Comparison of ENCODE assay signal across 25 mouse cellular contexts in the genomic region with DNA sequence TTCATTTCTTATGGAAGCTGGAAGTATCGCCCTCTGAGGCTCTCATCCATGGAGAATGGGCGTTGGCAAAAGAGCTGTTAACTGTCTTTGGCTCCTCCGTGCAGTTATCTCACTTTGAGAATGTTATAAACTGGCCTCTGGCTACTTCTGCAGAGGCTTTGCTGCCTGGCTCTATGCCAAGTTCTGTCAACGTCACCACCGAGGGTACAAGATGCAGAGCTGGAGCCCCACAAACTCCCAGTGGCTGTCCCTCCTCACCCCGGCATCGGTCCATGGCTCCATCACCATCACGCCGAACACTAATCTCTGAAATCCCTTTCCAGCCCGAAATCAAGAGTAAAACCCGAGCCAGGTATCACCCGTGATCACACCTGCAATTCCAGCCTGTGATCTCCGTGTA. TPM values are rescaled to one million over a fixed set of nuclear protein-coding genes. Genes with fewer than 3 reads are reported as not detected.
DNase-seq lines count a peak whose midpoint lies in the region; ATAC-seq and TF ChIP-seq lines count a peak whose summit lies in the region.
"Had no signal": no experiment of that assay in that cellular context is flagged by ENCODE, and none has a peak within 500 bp of the region (broad histone marks: within the 10 kb centered on the region; RNA-seq: fewer than 3 reads in every experiment).

No protein-coding gene starts in this region.

- H3K36me3 ChIP-seq in heart, embryonic 12.5 days, result no peaks in the 10 kb centered on the region
- no peaks in the 10 kb centered on the region for H3K36me3 ChIP-seq in lung, embryonic 14.5 days (ENCODE audit: insufficient read depth)
- peaks cover 0 to 8% of the 10 kb centered on the region in 2 experiments; a peak in 2 of 4 replicates for H3K36me3 ChIP-seq in MEL (ENCODE audit: control insufficient read depth in 1 of 2, insufficient read depth in 2 of 2, low read length in 2 of 2)
- H3K36me3 ChIP-seq: embryonic facial prominence, embryonic 10.5 days; embryonic facial prominence, embryonic 12.5 days; forebrain, embryonic 15.5 days; G1E had no signal

- TF ChIP-seq EP300 in MEL (IDR thresholded peaks at IDR 0.05; ENCODE audit: low read depth in 1 of 2, low read length in 2 of 2), result 0 out of 4 replicates have a peak, but pooled peaks of 1 of the 2 experiments have one; percentile 15

- DNase-seq in heart, adult 11 months, result peak; percentile 64
- peak; percentile 34 for DNase-seq in lung, embryonic 14.5 days
- DNase-seq in lung, postnatal 36 days, result no peak
- peak; percentile 23 for DNase-seq in MEL (ENCODE audit: low read depth, low spot score)
- DNase-seq: adrenal gland, adult 8-10 months; adrenal gland, postnatal 14 days; adrenal gland, postnatal 36 days; B cell, adult 2 months; cerebellum, adult 11-12 months; cerebellum, adult 2 months; cerebellum, adult 9-10 months; cerebellum, postnatal 10 days; cerebellum, postnatal 25 days; forebrain, postnatal 0 days had no signal

- no peak for TF ChIP-seq POLR2A in MEL (IDR thresholded peaks at IDR 0.05; ENCODE audit: control insufficient read depth in 1 of 2, insufficient read depth in 1 of 2, low read depth in 1 of 2, low read length in 2 of 2, poor library complexity in 1 of 2)

- no peak for TF ChIP-seq CTCF in lung, embryonic 14.5 days (IDR thresholded peaks at IDR 0.05; ENCODE audit: low read depth)
- no peak for TF ChIP-seq CTCF in MEL (IDR thresholded peaks at IDR 0.05 in 2 of 3, conservative IDR thresholded peaks at IDR 0.05 in 1 of 3; ENCODE audit: control insufficient read depth in 1 of 3, insufficient read depth in 1 of 3, low read depth in 2 of 3, low read length in 3 of 3, poor library complexity in 1 of 3, severe bottlenecking in 1 of 3)

- H3K4me2 ChIP-seq in heart, embryonic 12.5 days, result no peak overlapping the region
- H3K4me2 ChIP-seq in lung, embryonic 14.5 days, result no peak overlapping the region
- H3K4me2 ChIP-seq: embryonic facial prominence, embryonic 12.5 days; forebrain, embryonic 13.5 days; forebrain, embryonic 15.5 days had no signal

- WGBS in heart, embryonic 12.5 days, result 57% methylated on average over 13 of the region's 13 CpGs
- WGBS in lung, embryonic 14.5 days, result 48% methylated on average over 13 of the region's 13 CpGs

- H3K79me2 ChIP-seq in MEL (ENCODE audit: control insufficient read depth, insufficient read depth, low read length, poor library complexity), result no peaks in the 10 kb centered on the region

- H3K4me3 ChIP-seq in heart, embryonic 12.5 days, result no peak overlapping the region
- H3K4me3 ChIP-seq in lung, embryonic 14.5 days (ENCODE audit: low read depth, low read length), result no peak overlapping the region
- no peak overlapping the region for H3K4me3 ChIP-seq in MEL (ENCODE audit: control insufficient read depth in 1 of 2, insufficient read depth in 1 of 2, low read depth in 2 of 2, low read length in 2 of 2)
- H3K4me3 ChIP-seq: embryonic facial prominence, embryonic 10.5 days; embryonic facial prominence, embryonic 12.5 days; forebrain, embryonic 13.5 days; forebrain, embryonic 15.5 days had no signal

- peaks cover 18% of the 10 kb centered on the region for H3K4me1 ChIP-seq in heart, embryonic 12.5 days (replicated peaks)
- no peaks in the 10 kb centered on the region; the same call in 1 of the 2 replicates for H3K4me1 ChIP-seq in lung, embryonic 14.5 days (ENCODE audit: insufficient read depth)
- H3K4me1 ChIP-seq in MEL (ENCODE audit: control insufficient read depth in 1 of 2, insufficient read depth in 2 of 2, low read length in 2 of 2), result peaks cover 0 to 13% of the 10 kb centered on the region in 2 experiments; a peak in 2 of 4 replicates

- H3K9me3 ChIP-seq in heart, embryonic 12.5 days (replicated peaks), result no peaks in the 10 kb centered on the region
- no peaks in the 10 kb centered on the region for H3K9me3 ChIP-seq in lung, embryonic 14.5 days (ENCODE audit: low read depth, low read length)
- no peaks in the 10 kb centered on the region for H3K9me3 ChIP-seq in MEL (replicated peaks; ENCODE audit: insufficient read depth, low read length)
- H3K9me3 ChIP-seq: embryonic facial prominence, embryonic 10.5 days; embryonic facial prominence, embryonic 12.5 days; forebrain, embryonic 13.5 days; forebrain, embryonic 15.5 days; G1E had no signal

- H3K9ac ChIP-seq in heart, embryonic 12.5 days, result no peak overlapping the region
- no peak overlapping the region for H3K9ac ChIP-seq in lung, embryonic 14.5 days
- no peak overlapping the region for H3K9ac ChIP-seq in MEL (ENCODE audit: control insufficient read depth, low read depth, low read length, poor library complexity, severe bottlenecking)
- H3K9ac ChIP-seq: embryonic facial prominence, embryonic 12.5 days; forebrain, embryonic 13.5 days; forebrain, embryonic 15.5 days; forebrain, postnatal 0 days had no signal

- H3K27me3 ChIP-seq in heart, embryonic 12.5 days (replicated peaks), result peaks cover 53% of the 10 kb centered on the region
- peaks cover 20% of the 10 kb centered on the region for H3K27me3 ChIP-seq in lung, embryonic 14.5 days (ENCODE audit: insufficient read depth, low read length)
- H3K27me3 ChIP-seq in MEL (ENCODE audit: control insufficient read depth in 1 of 2, insufficient read depth in 2 of 2, low read length in 2 of 2), result no peaks in the 10 kb centered on the region

- TF ChIP-seq RAD21 in MEL (IDR thresholded peaks at IDR 0.05; ENCODE audit: low read depth, low read length), result no peak

- no peak for ATAC-seq in heart, embryonic 12.5 days (ENCODE audit: insufficient number of reproducible peaks, low FRiP score)
- ATAC-seq in lung, embryonic 14.5 days (ENCODE audit: insufficient read depth), result no peak
- ATAC-seq: activated CD4-positive, CD25-positive, alpha-beta regulatory T cell, adult 4 months; CD4-positive, CD25-positive, alpha-beta regulatory T cell, adult 4 months; forebrain, embryonic 13.5 days; forebrain, embryonic 15.5 days; forebrain, postnatal 0 days had no signal

- H3K27ac ChIP-seq in heart, embryonic 12.5 days (ENCODE audit: poor library complexity, severe bottlenecking), result no peak overlapping the region
- no peak overlapping the region for H3K27ac ChIP-seq in lung, embryonic 14.5 days (ENCODE audit: low read depth)
- H3K27ac ChIP-seq in MEL (ENCODE audit: control insufficient read depth, low read depth, low read length), result no peak overlapping the region
- H3K27ac ChIP-seq: embryonic facial prominence, embryonic 10.5 days; embryonic facial prominence, embryonic 12.5 days; forebrain, embryonic 13.5 days; forebrain, embryonic 15.5 days had no signal

TF ChIP-seq in MEL, 35 proteins besides CTCF, POLR2A, EP300 and RAD21:
- TF ChIP-seq KAT2A (conservative IDR thresholded peaks at IDR 0.05; ENCODE audit: low read depth, low read length) (no peak), ZNF384 (IDR thresholded peaks at IDR 0.05; ENCODE audit: low read depth, low read length) (no peak), ELF1 (IDR thresholded peaks at IDR 0.05; ENCODE audit: low read depth, low read length) (no peak), ZMIZ1 (IDR thresholded peaks at IDR 0.05; ENCODE audit: low read depth, low read length) (no peak), USF2 (IDR thresholded peaks at IDR 0.05; ENCODE audit: borderline replicate concordance in 1 of 2, insufficient read depth in 1 of 2, low read depth in 1 of 2, low read length in 2 of 2) (no peak), SMC3 (IDR thresholded peaks at IDR 0.05; ENCODE audit: low read depth, low read length) (no peak), POLR2AphosphoS5 (IDR thresholded peaks at IDR 0.05; ENCODE audit: borderline replicate concordance, low read depth, low read length) (no peak), BHLHE40 (IDR thresholded peaks at IDR 0.05; ENCODE audit: borderline replicate concordance, low read depth, low read length) (no peak)

RNA-seq across cellular contexts. Expression of a gene that starts 1.4 kb away (rescaled TPM):
- polyA plus RNA-seq in heart, embryonic 12.5 days (2016; fragmentation: Nextera tagmentation; extraction: Ambion mirVana), result 0.40 and 0.41 TPM in 2 replicates
- polyA plus RNA-seq in lung, embryonic 14.5 days (2014; fragmentation: Nextera tagmentation; extraction: Ambion mirVana), result 5.4 and 6.3 TPM in 2 replicates
- total RNA-seq in MEL (2012; rRNA removed), result not detected in 2 replicates
- polyA plus RNA-seq in MEL (2012; ENCODE audit: insufficient read depth in 1 of 2, insufficient read length in 2 of 2, low read depth in 1 of 2, low replicate concordance in 2 of 2, missing spikeins in 1 of 2), result not detected
- total RNA-seq: CH12.LX had no signal
- polyA plus RNA-seq: activated CD4-positive, CD25-positive, alpha-beta regulatory T cell, adult 4 months; CD4-positive, CD25-positive, alpha-beta regulatory T cell, adult 4 months; G1E had no signal

RNA-seq across cellular contexts. Expression of a gene that starts 26.8 kb away (rescaled TPM):
- 0.08 TPM in 1 of 2 replicates, not detected in the other for polyA plus RNA-seq in heart, embryonic 12.5 days (2016; fragmentation: Nextera tagmentation; extraction: Ambion mirVana)
- polyA plus RNA-seq in lung, embryonic 14.5 days (2014; fragmentation: Nextera tagmentation; extraction: Ambion mirVana), result not detected in 2 replicates
- not detected in 2 replicates for total RNA-seq in MEL (2012; rRNA removed)
- not detected for polyA plus RNA-seq in MEL (2012; ENCODE audit: insufficient read depth in 1 of 2, insufficient read length in 2 of 2, low read depth in 1 of 2, low replicate concordance in 2 of 2, missing spikeins in 1 of 2)
- total RNA-seq: CH12.LX; forebrain, postnatal 0 days had no signal
- polyA plus RNA-seq: activated CD4-positive, CD25-positive, alpha-beta regulatory T cell, adult 4 months; CD4-positive, CD25-positive, alpha-beta regulatory T cell, adult 4 months; cerebellum, adult 2 months; cortical plate, adult 2 months; embryonic facial prominence, embryonic 10.5 days; embryonic facial prominence, embryonic 12.5 days; forebrain, embryonic 11.5 days; forebrain, embryonic 13.5 days; forebrain, embryonic 15.5 days; forebrain, postnatal 0 days; G1E had no signal
